Mouse (Mus musculus) CH12.LX (cell line): ENCODE data around the gene 1700092M07Rik. TPM values are rescaled to one million over a fixed set of nuclear protein-coding genes. Genes with fewer than 3 reads are reported as not detected.

ENCODE experiments used
- DNase-seq: peaks from one replicate; pipeline ENCODE4 v3.0.0-alpha.2; 2013; ENCODE audit errors: extremely low read depth
- H3K27ac ChIP-seq: 2 replicates; pipeline ENCODE4 v1.5.1; 2012; ENCODE audit warnings: low read depth, mild to moderate bottlenecking, control low read depth, moderate library complexity; ENCODE audit not compliant: insufficient read depth
- H3K27me3 ChIP-seq: replicated peaks from 2 replicates; pipeline ENCODE3; 2012; ENCODE audit warnings: inconsistent platforms
- H3K36me3 ChIP-seq, 2 experiments: replicated peaks in 1 of 2; 2 replicates each; pipeline versions ENCODE3 to v1.6.1; 2012; ENCODE audit warnings: inconsistent platforms in 1 of 2, low read length in 1 of 2, mild to moderate bottlenecking in 1 of 2, mixed read lengths in 1 of 2, moderate library complexity in 1 of 2; ENCODE audit not compliant: control insufficient read depth in 1 of 2, insufficient read depth in 1 of 2
- H3K4me1 ChIP-seq, 2 experiments: 2 replicates each; pipeline ENCODE4 v1.6.1; 2012; ENCODE audit warnings: inconsistent platforms in 1 of 2, moderate library complexity in 1 of 2; ENCODE audit not compliant: insufficient read depth in 2 of 2, control insufficient read depth in 1 of 2
- H3K4me2 ChIP-seq: 2 replicates; pipeline ENCODE4 v1.6.1; 2012; ENCODE audit warnings: low read depth, mild to moderate bottlenecking, control low read depth; ENCODE audit not compliant: poor library complexity, insufficient read depth, severe bottlenecking
- H3K4me3 ChIP-seq, 3 experiments: fragments of 150-350 bp in 1 of 3; sonication (generic) in 1 of 3; replicated peaks in 1 of 3; 2 replicates each; pipeline versions ENCODE3 to v1.5.1; 2011 to 2012; ENCODE audit warnings: low read depth in 2 of 3, low read length in 2 of 3, mild to moderate bottlenecking in 2 of 3, moderate library complexity in 2 of 3, control low read depth in 1 of 3, improper control_type of control experiment in 1 of 3, inconsistent platforms in 1 of 3, mixed read lengths in 1 of 3; ENCODE audit not compliant: poor library complexity in 1 of 3
- H3K79me2 ChIP-seq: replicated peaks from 2 replicates; pipeline ENCODE4 v1.6.1; 2012; ENCODE audit warnings: mild to moderate bottlenecking, moderate library complexity; ENCODE audit not compliant: control insufficient read depth, poor library complexity, insufficient read depth, severe bottlenecking; ENCODE audit errors: extremely low read depth
- H3K9ac ChIP-seq: 2 replicates; pipeline ENCODE4 v1.6.1; 2012; ENCODE audit warnings: low read depth, mild to moderate bottlenecking, control low read depth, moderate library complexity; ENCODE audit not compliant: insufficient read depth
- H3K9me3 ChIP-seq: replicated peaks from 2 replicates; pipeline ENCODE3; 2012; ENCODE audit warnings: low read length, inconsistent platforms, mixed read lengths
- BHLHE40 ChIP-seq: IDR thresholded peaks from 2 replicates; pipeline ENCODE4 v1.6.1; 2011; ENCODE audit warnings: mild to moderate bottlenecking, low read depth, low read length, improper control_type of control experiment
- CHD2 ChIP-seq: IDR thresholded peaks from 2 replicates; pipeline ENCODE4 v1.6.1; 2011; ENCODE audit warnings: low read length, improper control_type of control experiment
- CTCF ChIP-seq, 2 experiments: IDR thresholded peaks in 1 of 2; conservative IDR thresholded peaks in 1 of 2; 2 replicates each; pipeline ENCODE4 v1.5.1; 2011 to 2012; ENCODE audit warnings: low read depth in 2 of 2, low read length in 2 of 2, improper control_type of control experiment in 1 of 2, inconsistent platforms in 1 of 2, mild to moderate bottlenecking in 1 of 2, moderate library complexity in 1 of 2
- E2F4 ChIP-seq: IDR thresholded peaks from 2 replicates; pipeline ENCODE4 v1.6.1; 2011; ENCODE audit warnings: low read depth, low read length, improper control_type of control experiment; ENCODE audit not compliant: insufficient replicate concordance
- EP300 ChIP-seq: IDR thresholded peaks from 2 replicates; pipeline ENCODE4 v1.6.1; 2011; ENCODE audit warnings: low read length, improper control_type of control experiment
- HCFC1 ChIP-seq: IDR thresholded peaks from 2 replicates; pipeline ENCODE4 v1.6.1; 2012; ENCODE audit warnings: low read depth, mild to moderate bottlenecking, inconsistent platforms, low read length, improper control_type of control experiment
- JUN ChIP-seq: IDR thresholded peaks from 2 replicates; pipeline ENCODE4 v1.6.1; 2011; ENCODE audit warnings: low read depth, mild to moderate bottlenecking, low read length, improper control_type of control experiment, moderate library complexity; ENCODE audit not compliant: insufficient read depth
- KAT2A ChIP-seq: IDR thresholded peaks from 2 replicates; pipeline ENCODE4 v1.6.1; 2012; ENCODE audit warnings: low read length, improper control_type of control experiment, inconsistent platforms; ENCODE audit not compliant: insufficient replicate concordance
- MAX ChIP-seq: IDR thresholded peaks from 2 replicates; pipeline ENCODE4 v1.6.1; 2011; ENCODE audit warnings: low read length, improper control_type of control experiment
- MAZ ChIP-seq: IDR thresholded peaks from 2 replicates; pipeline ENCODE4 v1.6.1; 2012; ENCODE audit warnings: low read depth, mild to moderate bottlenecking, inconsistent platforms, low read length, improper control_type of control experiment, moderate library complexity
- MXI1 ChIP-seq: IDR thresholded peaks from 2 replicates; pipeline ENCODE4 v1.6.1; 2011; ENCODE audit warnings: mild to moderate bottlenecking, low read depth, low read length, improper control_type of control experiment
- MYC ChIP-seq: IDR thresholded peaks from 2 replicates; pipeline ENCODE4 v1.6.1; 2011; ENCODE audit warnings: low read depth, mild to moderate bottlenecking, improper control_type of control experiment, low read length
- NRF1 ChIP-seq: IDR thresholded peaks from 2 replicates; pipeline ENCODE4 v1.6.1; 2014; ENCODE audit warnings: low read depth, mild to moderate bottlenecking, inconsistent platforms, low read length, improper control_type of control experiment, moderate library complexity
- TCF12 ChIP-seq: IDR thresholded peaks from 2 replicates; pipeline ENCODE4 v1.6.1; 2014; ENCODE audit warnings: low read depth, mild to moderate bottlenecking, inconsistent platforms, low read length, improper control_type of control experiment
- UBTF ChIP-seq: IDR thresholded peaks from 2 replicates; pipeline ENCODE4 v1.6.1; 2012; ENCODE audit warnings: low read depth, mild to moderate bottlenecking, inconsistent platforms, low read length, improper control_type of control experiment, moderate library complexity
- USF2 ChIP-seq: conservative IDR thresholded peaks from 2 replicates; pipeline ENCODE4 v1.6.1; 2011; ENCODE audit warnings: low read depth, low read length, improper control_type of control experiment
- dilution Hi-C: fragments of 300-500 bp; cut with MboI; formaldehyde crosslinking; loops from 2 replicates; pipeline ENCODE4 v1.14.3; 2020; ENCODE audit warnings: low sequenced_read_pairs; ENCODE audit not compliant: extremely low pct_unique_long_range_greater_than_20kb, extremely low pct_ligation_motif_present
- in situ Hi-C: fragments of 300-500 bp; cut with MboI; formaldehyde crosslinking; loops from 3 replicates; pipeline ENCODE4 v1.14.3; 2019; ENCODE audit warnings: low sequenced_read_pairs, low pct_ligation_motif_present, low pct_unique_long_range_greater_than_20kb, mixed read lengths
- polyA plus RNA-seq: library from polyadenylated mRNA; unstranded; fragments of >175 nt; gene quantifications from 2 replicates; pipeline ENCODE4 v1.2.1, GENCODE M21; 2012; ENCODE audit warnings: low read depth; ENCODE audit not compliant: insufficient read length
- total RNA-seq, 2 experiments: library from RNA; depleted of rRNA; stranded (reverse); fragments of 300-350 nt in 1 of 2; fragments of >200 nt in 1 of 2; gene quantifications; 2 replicates each; pipeline ENCODE4 v1.2.3; 2012 to 2014

Gene 1700092M07Rik
- total and polyA plus RNA-seq, 3 experiments: 1.0 to 3.8 (median 3.1) TPM

DNA sequence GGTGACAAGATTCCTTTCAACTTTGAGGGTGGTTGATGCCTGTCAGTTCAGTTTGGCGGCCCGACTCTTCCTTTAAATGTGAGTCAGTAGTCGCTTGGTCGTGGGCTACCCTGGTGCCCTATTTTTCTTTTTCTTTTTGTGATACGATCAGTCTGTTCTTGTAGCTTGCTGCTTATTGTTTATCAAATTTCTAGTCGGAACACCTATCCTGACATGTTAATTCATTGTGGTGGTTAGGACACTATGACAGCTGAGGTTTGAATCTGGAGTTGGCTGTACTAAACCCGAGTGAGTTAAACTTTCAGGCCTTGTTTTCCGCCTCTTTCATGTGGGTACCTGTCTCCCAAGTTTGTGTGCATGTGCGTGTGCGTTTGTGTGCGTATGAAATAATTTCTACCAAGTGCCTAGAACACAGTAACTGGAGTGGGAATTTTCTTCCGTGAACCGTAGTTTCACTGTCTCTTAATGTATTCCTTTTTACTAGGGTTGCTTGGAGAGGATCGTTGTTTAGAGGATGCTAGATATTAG is 17.0 kb downstream of the 1700092M07Rik start:
- peaks cover 0 to 38% of the 10 kb centered on the region in 2 experiments; a peak in 3 of 4 replicates for H3K4me1 ChIP-seq
- 0 out of 2 replicates have a peak, but pooled peaks have one; percentile 13 for TF ChIP-seq MYC
- TF ChIP-seq CHD2: no peak
- TF ChIP-seq TCF12: no peak
- TF ChIP-seq, all 38 proteins: peak for 1
- no peak overlapping the region for H3K27ac ChIP-seq
- peak overlapping the region; percentile 76 to 97 (median 96) for H3K4me3 ChIP-seq
- peak overlapping the region; percentile 83; the same call in 1 of the 2 replicates for H3K4me2 ChIP-seq
- H3K9ac ChIP-seq: peak overlapping the region; percentile 88
- dilution Hi-C loops (no loop called here), in situ Hi-C loops (no loop called here)
- H3K9me3 ChIP-seq: no peaks in the 10 kb centered on the region
- DNase-seq: no peak
- peaks cover 64% of the 10 kb centered on the region for H3K79me2 ChIP-seq
- peaks cover 26 to 42% of the 10 kb centered on the region in 2 experiments for H3K36me3 ChIP-seq
- H3K27me3 ChIP-seq: no peaks in the 10 kb centered on the region

DNA sequence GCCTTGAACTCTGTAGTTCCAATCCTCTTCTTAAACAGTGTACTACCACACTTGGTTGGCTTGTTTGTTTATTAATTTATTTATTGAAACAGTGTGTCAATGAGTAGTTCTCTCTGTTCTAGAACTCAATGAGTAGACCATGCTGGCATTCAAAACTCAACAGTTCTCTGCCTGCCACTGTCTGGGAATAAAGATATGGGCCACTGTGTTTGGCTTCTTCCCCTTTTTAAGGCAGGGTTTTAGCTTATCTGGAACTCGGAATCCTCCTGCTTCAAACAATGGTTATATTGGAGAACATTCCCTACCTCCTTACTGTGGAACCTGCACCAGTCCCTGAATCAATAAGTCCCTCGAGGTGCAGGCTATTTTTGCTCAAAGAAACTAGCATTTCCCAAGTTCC is 18.4 kb downstream of the 1700092M07Rik start:
- Histone ChIP-seq H3K9ac (peak overlapping the region; percentile 88; the same call in 1 of the 2 replicates), H3K9me3 (no peaks in the 10 kb centered on the region), H3K4me1 (peaks cover 4 to 50% of the 10 kb centered on the region in 2 experiments; a peak in 3 of 4 replicates), H3K79me2 (peaks cover 70% of the 10 kb centered on the region), H3K27me3 (no peaks in the 10 kb centered on the region)
- TF ChIP-seq EP300 (no peak), KAT2A (no peak), MXI1 (no peak), USF2 (no peak), MAX (no peak), TCF12 (no peak), MYC (no peak), JUN (no peak), CTCF (conservative IDR thresholded peaks at IDR 0.05 in 1 of 2, IDR thresholded peaks at IDR 0.05 in 1 of 2; ENCODE audit: low read depth in 2 of 2, low read length in 2 of 2) (no peak), NRF1 (no peak), HCFC1 (no peak), BHLHE40 (no peak), MAZ (no peak), E2F4 (no peak), UBTF (no peak)
- TF ChIP-seq, all 38 proteins: peak for 0
- Histone ChIP-seq H3K27ac (no peak overlapping the region), H3K4me3 (no peak overlapping the region), H3K36me3 (peaks cover 33 to 45% of the 10 kb centered on the region in 2 experiments), H3K4me2 (peak overlapping the region; percentile 91)
- dilution Hi-C loops (no loop called here), in situ Hi-C loops (no loop called here)
- no peak for DNase-seq
